Mouse (Mus musculus): ENCODE results near the gene Capg.

Gene Capg

GRCm38 (mm10) chr6:72533555-72533954 lies 10.6 kb upstream of the Capg start:
- 24% methylated on average over 1 of the region's 1 CpGs for WGBS

- 44% methylated on average over 9 of the region's 9 CpGs for WGBS
These were observed 10.0 kb upstream of the Capg start for GRCm38 (mm10) chr6:72534035-72534809.

- WGBS, result 2% methylated on average over 9 of the region's 9 CpGs
These were observed 9.0 kb upstream of the Capg start for GRCm38 (mm10) chr6:72535165-72535564.

- WGBS, result 58% methylated on average over 10 of the region's 10 CpGs
These were observed 6.1 kb upstream of the Capg start for GRCm38 (mm10) chr6:72537998-72538500.

- 2% methylated on average over 16 of the region's 16 CpGs for WGBS
These were observed 5.6 kb upstream of the Capg start for GRCm38 (mm10) chr6:72538562-72539031.

GRCm38 (mm10) chr6:72543265-72543850 lies 833 bp upstream of the Capg start:
- 65% methylated on average over 12 of the region's 12 CpGs for WGBS

- 72% methylated on average over 7 of the region's 7 CpGs for WGBS
These were observed 1.2 kb downstream of the Capg start for GRCm38 (mm10) chr6:72545377-72545776.

GRCm38 (mm10) chr6:72547121-72547520 lies 2.9 kb downstream of the Capg start:
- WGBS, result 97% methylated on average over 2 of the region's 2 CpGs

- WGBS, result 97% methylated on average over 3 of the region's 3 CpGs
These were observed 3.7 kb downstream of the Capg start for GRCm38 (mm10) chr6:72547862-72548261.

GRCm38 (mm10) chr6:72549041-72549580 lies 4.9 kb downstream of the Capg start:
- 72% methylated on average over 9 of the region's 9 CpGs for WGBS

- 75% methylated on average over 6 of the region's 6 CpGs for WGBS
These were observed 5.8 kb downstream of the Capg start for GRCm38 (mm10) chr6:72550025-72550424.

- WGBS, result 91% methylated on average over 10 of the region's 10 CpGs
These were observed 6.4 kb downstream of the Capg start for GRCm38 (mm10) chr6:72550503-72551100.

GRCm38 (mm10) chr6:72552171-72553078 lies 8.2 kb downstream of the Capg start:
- 15% methylated on average over 27 of the region's 27 CpGs for WGBS

GRCm38 (mm10) chr6:72553079-72553412 lies 8.9 kb downstream of the Capg start:
- WGBS, result 12% methylated on average over 8 of the region's 8 CpGs

GRCm38 (mm10) chr6:72560801-72561200 lies 16.6 kb downstream of the Capg start:
- 79% methylated on average over 8 of the region's 8 CpGs for WGBS

- WGBS, result 67% methylated on average over 6 of the region's 6 CpGs
These were observed 18.3 kb downstream of the Capg start for GRCm38 (mm10) chr6:72562486-72562885.

GRCm38 (mm10) chr6:72562894-72563293 lies 18.7 kb downstream of the Capg start:
- WGBS, result 78% methylated on average over 5 of the region's 5 CpGs

- WGBS, result 75% methylated on average over 7 of the region's 7 CpGs
These were observed 21.3 kb downstream of the Capg start for GRCm38 (mm10) chr6:72565506-72565905.

GRCm38 (mm10) chr6:72566044-72566443 lies 21.9 kb downstream of the Capg start:
- 0% methylated on average over 4 of the region's 4 CpGs for WGBS

GRCm38 (mm10) chr6:72567508-72567907 lies 23.3 kb downstream of the Capg start:
- 85% methylated on average over 5 of the region's 5 CpGs for WGBS

- WGBS, result 82% methylated on average over 10 of the region's 10 CpGs
These were observed 24.5 kb downstream of the Capg start for GRCm38 (mm10) chr6:72568736-72569135.
